Mouse (Mus musculus) embryo, embryonic 10.5 days (tissue): ENCODE measurements at regions not wholly inside any gene's neighbourhood (a gene's known extent, or its start where the extent isn't known, plus 50 kb on each side); places are given as distances from the start of the nearest gene placed in this dataset.

Experiments
- DNase-seq: peaks from one replicate; pipeline ENCODE4 v3.0.0-alpha.2; 2015; ENCODE audit warnings: low spot score

- no peak for DNase-seq
These were observed 107.4 kb upstream of the Insig1 start for GRCm38 (mm10) chr5:27963765-27964164.

- DNase-seq = peak; percentile 82
These were observed 76.0 kb upstream of the Insig1 start for GRCm38 (mm10) chr5:27995186-27995585.

- no peak for DNase-seq
These were observed 73.4 kb upstream of the Insig1 start for GRCm38 (mm10) chr5:27997751-27998150.

GRCm38 (mm10) chr5:28002922-28003321 lies 68.2 kb upstream of the Insig1 start:
- DNase-seq = no peak

GRCm38 (mm10) chr5:28003756-28004486 lies 67.2 kb upstream of the Insig1 start:
- DNase-seq = no peak

GRCm38 (mm10) chr5:28004487-28004827 lies 66.7 kb upstream of the Insig1 start:
- no peak for DNase-seq

GRCm38 (mm10) chr5:28009386-28009785 lies 61.8 kb upstream of the Insig1 start:
- DNase-seq = no peak

- no peak for DNase-seq
These were observed 61.3 kb upstream of the Insig1 start for GRCm38 (mm10) chr5:28009871-28010270.

GRCm38 (mm10) chr5:28010529-28010928 lies 60.6 kb upstream of the Insig1 start:
- no peak for DNase-seq

- DNase-seq = no peak
These were observed 58.7 kb upstream of the Insig1 start for GRCm38 (mm10) chr5:28012496-28012895.

GRCm38 (mm10) chr5:28013619-28014273 lies 57.4 kb upstream of the Insig1 start:
- no peak for DNase-seq

GRCm38 (mm10) chr5:28019864-28020263 lies 51.3 kb upstream of the Insig1 start:
- no peak for DNase-seq
